Mouse (Mus musculus) adrenal gland, postnatal 36 days (tissue): Measurements from ENCODE around the gene Il4ra. TPM values are rescaled to one million over a fixed set of nuclear protein-coding genes. Genes with fewer than 3 reads are reported as not detected.

Experiments used
- total RNA-seq, 2 experiments: library from RNA; stranded (reverse); gene quantifications; 2 replicates each; pipeline ENCODE4 v1.2.3; 2021

The Il4ra gene
- total RNA-seq, 2 experiments from 2014 or later: 46.6 to 119 TPM

Other genes starting within 250 kb of the Il4ra start
- gene Kdm8, start 107.4 kb upstream of the Il4ra start, total RNA-seq: 1 to 10 TPM; 3.1 to 6.1 TPM
- 10 to 100 TPM; 35.6 to 59.0 TPM for gene Nsmce1, start 60.5 kb upstream of the Il4ra start, total RNA-seq
- gene Il21r, start 51.3 kb downstream of the Il4ra start, total RNA-seq: under 1 TPM; 0.43 to 0.56 TPM
- gene Gtf3c1, start 155.7 kb downstream of the Il4ra start, total RNA-seq: 10 to 100 TPM; 70.2 to 72.3 TPM
- gene D430042O09Rik, start 155.8 kb downstream of the Il4ra start, total RNA-seq: 10 to 100 TPM; 23.2 to 25.4 TPM